Mouse (Mus musculus): ENCODE data around the gene Txndc15.

- TF ChIP-seq CTCF (IDR thresholded peaks at IDR 0.05; ENCODE audit: extremely low read depth, insufficient read depth, low read length) (no peak), POLR2A (IDR thresholded peaks at IDR 0.05; ENCODE audit: extremely low read depth, insufficient read depth, low read length) (no peak)
Measured at GRCm38 (mm10) chr13:55730716-55731115, 16.3 kb downstream of the Txndc15 start.

All from cortical plate, adult 2 months (tissue).